Mouse (Mus musculus) olfactory bulb, adult 2 months (tissue): ENCODE results near the gene Ankib1.

Source experiments
- CTCF ChIP-seq: fragments of 200-500 bp; IDR thresholded peaks from 2 replicates; pipeline ENCODE4 v1.5.1; 2012; ENCODE audit warnings: low read depth, mild to moderate bottlenecking, low read length, moderate library complexity; ENCODE audit not compliant: insufficient read depth
- POLR2A ChIP-seq: fragments of 200-500 bp; IDR thresholded peaks from 2 replicates; pipeline ENCODE4 v1.6.1; 2012; ENCODE audit warnings: mild to moderate bottlenecking, low read depth, low read length, moderate library complexity; ENCODE audit not compliant: insufficient read depth

- TF ChIP-seq CTCF (no peak), POLR2A (no peak)
These were observed 100.5 kb downstream of the Ankib1 start for GRCm38 (mm10) chr5:3702180-3702579.
